Mouse (Mus musculus) neural tube, embryonic 13.5 days (tissue): ENCODE measurements around the gene Dhx37. TPM values are rescaled to one million over a fixed set of nuclear protein-coding genes. Genes with fewer than 3 reads are reported as not detected.

ENCODE experiments used
- ATAC-seq: fragments of 200-750 bp; cut with Nextera tagmentation; 2 replicates; pipeline ENCODE4 v1.8.0; 2017; ENCODE audit warnings: low read depth, mild to moderate bottlenecking, moderate TSS enrichment, moderate library complexity
- H3K27ac ChIP-seq: fragments of 300-500 bp; sonication (generic); replicated peaks from 2 replicates; pipeline ENCODE4 v1.5.1; 2015; ENCODE audit warnings: moderate library complexity, mild to moderate bottlenecking, inconsistent platforms
- H3K27me3 ChIP-seq: fragments of 300-500 bp; sonication (generic); 2 replicates; pipeline ENCODE4 v1.6.1; 2015; ENCODE audit warnings: mild to moderate bottlenecking, inconsistent platforms
- H3K36me3 ChIP-seq: fragments of 300-500 bp; sonication (generic); 2 replicates; pipeline ENCODE4 v1.6.1; 2015; ENCODE audit warnings: mild to moderate bottlenecking, inconsistent platforms
- H3K4me1 ChIP-seq: fragments of 300-500 bp; sonication (generic); replicated peaks from 2 replicates; pipeline ENCODE4 v1.6.1; 2015; ENCODE audit warnings: inconsistent platforms
- H3K4me2 ChIP-seq: fragments of 300-500 bp; sonication (generic); 2 replicates; pipeline ENCODE4 v1.6.1; 2015; ENCODE audit warnings: inconsistent platforms, mild to moderate bottlenecking, moderate library complexity
- H3K4me3 ChIP-seq: fragments of 300-500 bp; sonication (generic); 2 replicates; pipeline ENCODE4 v1.5.1; 2015; ENCODE audit warnings: mild to moderate bottlenecking, inconsistent platforms
- H3K9ac ChIP-seq: fragments of 300-500 bp; sonication (generic); 2 replicates; pipeline ENCODE4 v1.6.1; 2015; ENCODE audit warnings: moderate library complexity, mild to moderate bottlenecking, inconsistent platforms
- H3K9me3 ChIP-seq: fragments of 300-500 bp; sonication (generic); 2 replicates; pipeline ENCODE4 v1.6.1; 2016; ENCODE audit warnings: inconsistent platforms
- WGBS: fragments of 180-500 bp; shearing (Covaris S2); methylation state at CpG from one replicate; pipeline ENCODE4 v1.1.7; 2015; 5-methylcytosine and 5-hydroxymethylcytosine counted together
- polyA plus RNA-seq: library from polyadenylated mRNA; unstranded; fragments of >200 nt; fragmentation: Nextera tagmentation; extraction: Ambion mirVana; gene quantifications from 2 replicates; pipeline ENCODE4 v1.2.1, GENCODE M21; 2015

Dhx37 gene
- 9.0 and 10.6 TPM in 2 replicates for polyA plus RNA-seq

GRCm38 (mm10) chr5:125433793-125434337 is at the start of gene Dhx37:
Gene Dhx37, minus strand, starts transcription at chr5:125434121.
- WGBS: under 1% methylated on average over 46 of the region's 46 CpGs
- Histone ChIP-seq H3K4me3 (peak within 1 kb of the TSS; percentile 84), H3K36me3 (peaks cover 29% of the 10 kb centered on the region), H3K4me2 (peak within 1 kb of the TSS; percentile 87), H3K27ac (peak within 1 kb of the TSS; percentile 70), H3K9me3 (no peaks in the 10 kb centered on the region; the same call in 1 of the 2 replicates), H3K4me1 (peaks cover 12% of the 10 kb centered on the region), H3K9ac (peak within 1 kb of the TSS; percentile 89), H3K27me3 (no peaks in the 10 kb centered on the region)
- ATAC-seq: peak; percentile 96

GRCm38 (mm10) chr5:125482474-125482873 is 48.6 kb upstream of the Dhx37 start:
- ATAC-seq: no peak
- H3K9ac ChIP-seq: no peak overlapping the region

GRCm38 (mm10) chr5:125480434-125481231 is 46.7 kb upstream of the Dhx37 start:
- H3K9ac ChIP-seq: no peak overlapping the region
- 81% methylated on average over 11 of the region's 11 CpGs for WGBS
- peaks cover 37% of the 10 kb centered on the region for H3K36me3 ChIP-seq
- H3K27me3 ChIP-seq: no peaks in the 10 kb centered on the region
- ATAC-seq: no peak
- no peak overlapping the region for H3K4me3 ChIP-seq
- peaks cover 41% of the 10 kb centered on the region for H3K4me1 ChIP-seq
- H3K4me2 ChIP-seq: no peak overlapping the region
- no peaks in the 10 kb centered on the region for H3K9me3 ChIP-seq
- H3K27ac ChIP-seq: no peak overlapping the region

More at GRCm38 (mm10) chr5:125482474-125482873, 48.6 kb upstream of the Dhx37 start:
- no peaks in the 10 kb centered on the region for H3K9me3 ChIP-seq
- no peak overlapping the region for H3K4me3 ChIP-seq
- H3K4me2 ChIP-seq: no peak overlapping the region
- 88% methylated on average over 7 of the region's 7 CpGs for WGBS
- H3K36me3 ChIP-seq: peaks cover 49% of the 10 kb centered on the region
- peaks cover 33% of the 10 kb centered on the region for H3K4me1 ChIP-seq
- no peak overlapping the region for H3K27ac ChIP-seq
- H3K27me3 ChIP-seq: no peaks in the 10 kb centered on the region

GRCm38 (mm10) chr5:125479376-125479775 is 45.5 kb upstream of the Dhx37 start:
- no peak for ATAC-seq
- no peaks in the 10 kb centered on the region for H3K9me3 ChIP-seq
- H3K36me3 ChIP-seq: peaks cover 26% of the 10 kb centered on the region
- H3K4me1 ChIP-seq: peaks cover 45% of the 10 kb centered on the region
- H3K27me3 ChIP-seq: no peaks in the 10 kb centered on the region
- no peak overlapping the region for H3K27ac ChIP-seq
- H3K4me2 ChIP-seq: no peak overlapping the region
- no peak overlapping the region for H3K4me3 ChIP-seq
- WGBS: 90% methylated on average over 3 of the region's 3 CpGs
- H3K9ac ChIP-seq: no peak overlapping the region

GRCm38 (mm10) chr5:125478037-125478436 is 44.1 kb upstream of the Dhx37 start:
- H3K9ac ChIP-seq: peak overlapping the region; percentile 84; the same call in 1 of the 2 replicates
- peak overlapping the region; percentile 90 for H3K4me2 ChIP-seq

GRCm38 (mm10) chr5:125477533-125477932 is 43.6 kb upstream of the Dhx37 start:
- 65% methylated on average over 7 of the region's 7 CpGs for WGBS
- peak overlapping the region; percentile 82 for H3K4me3 ChIP-seq
- H3K4me1 ChIP-seq: peaks cover 45% of the 10 kb centered on the region
- peak overlapping the region; percentile 90 for H3K4me2 ChIP-seq
- H3K27ac ChIP-seq: no peak overlapping the region
- ATAC-seq: no peak
- H3K9me3 ChIP-seq: no peaks in the 10 kb centered on the region
- H3K36me3 ChIP-seq: peaks cover 11% of the 10 kb centered on the region
- H3K9ac ChIP-seq: peak overlapping the region; percentile 84
- H3K27me3 ChIP-seq: no peaks in the 10 kb centered on the region

More at GRCm38 (mm10) chr5:125478037-125478436, 44.1 kb upstream of the Dhx37 start:
- H3K9me3 ChIP-seq: no peaks in the 10 kb centered on the region
- no peaks in the 10 kb centered on the region for H3K27me3 ChIP-seq
- 0 out of 2 replicates have a peak overlapping the region, but pooled peaks have one; percentile 82 for H3K4me3 ChIP-seq
- H3K27ac ChIP-seq: no peak overlapping the region
- 82% methylated on average over 7 of the region's 7 CpGs for WGBS
- peaks cover 45% of the 10 kb centered on the region for H3K4me1 ChIP-seq
- no peak for ATAC-seq
- H3K36me3 ChIP-seq: peaks cover 16% of the 10 kb centered on the region

- Histone ChIP-seq H3K4me3 (peak overlapping the region; percentile 82), H3K4me2 (peak overlapping the region; percentile 90), H3K9ac (peak overlapping the region; percentile 84), H3K27me3 (no peaks in the 10 kb centered on the region), H3K4me1 (peaks cover 45% of the 10 kb centered on the region), H3K36me3 (0 out of 2 replicates have a peak, but pooled peaks cover 8% of the 10 kb centered on the region), H3K9me3 (no peaks in the 10 kb centered on the region), H3K27ac (no peak overlapping the region)
- 67% methylated on average over 7 of the region's 7 CpGs for WGBS
- no peak for ATAC-seq
These were observed 42.9 kb upstream of the Dhx37 start for GRCm38 (mm10) chr5:125476799-125477198.

- peaks cover 45% of the 10 kb centered on the region for H3K4me1 ChIP-seq
- peak overlapping the region; percentile 82 for H3K4me3 ChIP-seq
- peak overlapping the region; percentile 84 for H3K27ac ChIP-seq
- peak overlapping the region; percentile 90 for H3K4me2 ChIP-seq
- H3K9ac ChIP-seq: peak overlapping the region; percentile 84
- ATAC-seq: peak; percentile 66
- H3K36me3 ChIP-seq: 0 out of 2 replicates have a peak, but pooled peaks cover 8% of the 10 kb centered on the region
- H3K27me3 ChIP-seq: no peaks in the 10 kb centered on the region
- 16% methylated on average over 5 of the region's 5 CpGs for WGBS
- no peaks in the 10 kb centered on the region for H3K9me3 ChIP-seq
These were observed 42.3 kb upstream of the Dhx37 start for GRCm38 (mm10) chr5:125476286-125476625.

GRCm38 (mm10) chr5:125475601-125476285 is 41.8 kb upstream of the Dhx37 start, which contains the start of gene Aacs:
Gene Aacs, plus strand, starts transcription at chr5:125475814.
- under 1% methylated on average over 60 of the region's 60 CpGs for WGBS
- peak within 1 kb of the TSS; percentile 82 for H3K4me3 ChIP-seq
- peaks cover 44% of the 10 kb centered on the region for H3K4me1 ChIP-seq
- H3K27ac ChIP-seq: peak within 1 kb of the TSS; percentile 84
- H3K4me2 ChIP-seq: peak within 1 kb of the TSS; percentile 90
- no peaks in the 10 kb centered on the region for H3K9me3 ChIP-seq
- peak within 1 kb of the TSS; percentile 84 for H3K9ac ChIP-seq
- peak; percentile 92 for ATAC-seq
- 0 out of 2 replicates have a peak, but pooled peaks cover 8% of the 10 kb centered on the region for H3K36me3 ChIP-seq
- no peaks in the 10 kb centered on the region for H3K27me3 ChIP-seq

- peak overlapping the region; percentile 82 for H3K4me3 ChIP-seq
- ATAC-seq: peak; percentile 2; the same call in 1 of the 2 replicates
- H3K9ac ChIP-seq: no peak overlapping the region
- no peaks in the 10 kb centered on the region for H3K27me3 ChIP-seq
- peak overlapping the region; percentile 90 for H3K4me2 ChIP-seq
- H3K27ac ChIP-seq: no peak overlapping the region
- no peaks in the 10 kb centered on the region for H3K9me3 ChIP-seq
- 56% methylated on average over 12 of the region's 12 CpGs for WGBS
- 0 out of 2 replicates have a peak, but pooled peaks cover 8% of the 10 kb centered on the region for H3K36me3 ChIP-seq
- peaks cover 38% of the 10 kb centered on the region for H3K4me1 ChIP-seq
These were observed 41.1 kb upstream of the Dhx37 start for GRCm38 (mm10) chr5:125475030-125475429.

- Histone ChIP-seq H3K36me3 (no peaks in the 10 kb centered on the region), H3K4me1 (peaks cover 23% of the 10 kb centered on the region), H3K4me2 (no peak overlapping the region), H3K27ac (no peak overlapping the region), H3K27me3 (no peaks in the 10 kb centered on the region), H3K9ac (no peak overlapping the region), H3K4me3 (no peak overlapping the region), H3K9me3 (no peaks in the 10 kb centered on the region)
- WGBS: 83% methylated on average over 9 of the region's 9 CpGs
- no peak for ATAC-seq
These were observed 39.0 kb upstream of the Dhx37 start for GRCm38 (mm10) chr5:125472796-125473475.
